Mouse (Mus musculus): Measurements from ENCODE around the gene Arl3. TPM values are rescaled to one million over a fixed set of nuclear protein-coding genes. Genes with fewer than 3 reads are reported as not detected.

Arl3 gene
- polyA plus RNA-seq, 1 experiment from 2014 or later, result 72.5 TPM

DNA sequence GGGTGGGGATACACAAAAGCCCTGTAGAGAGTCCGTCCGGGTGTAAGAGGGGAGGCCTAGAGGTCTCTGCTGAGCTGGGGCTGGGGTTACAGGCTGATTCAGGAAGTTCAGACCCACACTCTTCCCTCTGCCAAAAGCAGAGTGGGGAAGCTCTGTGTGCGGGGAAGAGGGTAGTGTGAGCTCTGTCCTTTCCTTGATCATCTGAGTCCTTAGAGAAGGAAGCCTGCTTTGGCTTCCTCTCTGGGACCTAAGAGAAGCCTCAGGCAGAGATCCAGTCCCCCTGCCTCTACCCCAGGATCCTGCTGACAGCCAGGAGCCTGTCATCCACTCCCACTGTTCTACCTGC, 66.7 kb downstream of the Arl3 start:
- Histone ChIP-seq H3K4me2 (ENCODE audit: low read length) (peak overlapping the region; percentile 92), H3K36me3 (ENCODE audit: control insufficient read depth, insufficient read depth, low read length) (peaks cover 61% of the 10 kb centered on the region), H3K9me3 (ENCODE audit: control insufficient read depth, low read length) (no peaks in the 10 kb centered on the region), H3K27ac (replicated peaks in 1 of 2; ENCODE audit: control insufficient read depth in 1 of 2, insufficient read depth in 1 of 2, low read depth in 2 of 2, low read length in 2 of 2) (0 out of 4 replicates have a peak overlapping the region, but pooled peaks of 1 of the 2 experiments have one; percentile 100), H3K4me3 (ENCODE audit: control insufficient read depth in 1 of 2, insufficient read depth in 1 of 2, low read depth in 1 of 2, low read length in 2 of 2) (peak overlapping the region in 1 of 2 experiments; percentile 97; a peak in 1 of 4 replicates), H3K9ac (ENCODE audit: low read length) (peak overlapping the region; percentile 98), H3K4me1 (ENCODE audit: control insufficient read depth in 2 of 2, insufficient read depth in 2 of 2, low read length in 2 of 2) (peaks cover 46 to 69% of the 10 kb centered on the region in 2 experiments), H3K27me3 (ENCODE audit: control insufficient read depth, insufficient read depth, low read length) (no peaks in the 10 kb centered on the region)
- WGBS, result 58% methylated on average over 3 of the region's 3 CpGs
- ATAC-seq (ENCODE audit: insufficient number of reproducible peaks, insufficient read depth, low FRiP score, low read depth), result no peak

DNA sequence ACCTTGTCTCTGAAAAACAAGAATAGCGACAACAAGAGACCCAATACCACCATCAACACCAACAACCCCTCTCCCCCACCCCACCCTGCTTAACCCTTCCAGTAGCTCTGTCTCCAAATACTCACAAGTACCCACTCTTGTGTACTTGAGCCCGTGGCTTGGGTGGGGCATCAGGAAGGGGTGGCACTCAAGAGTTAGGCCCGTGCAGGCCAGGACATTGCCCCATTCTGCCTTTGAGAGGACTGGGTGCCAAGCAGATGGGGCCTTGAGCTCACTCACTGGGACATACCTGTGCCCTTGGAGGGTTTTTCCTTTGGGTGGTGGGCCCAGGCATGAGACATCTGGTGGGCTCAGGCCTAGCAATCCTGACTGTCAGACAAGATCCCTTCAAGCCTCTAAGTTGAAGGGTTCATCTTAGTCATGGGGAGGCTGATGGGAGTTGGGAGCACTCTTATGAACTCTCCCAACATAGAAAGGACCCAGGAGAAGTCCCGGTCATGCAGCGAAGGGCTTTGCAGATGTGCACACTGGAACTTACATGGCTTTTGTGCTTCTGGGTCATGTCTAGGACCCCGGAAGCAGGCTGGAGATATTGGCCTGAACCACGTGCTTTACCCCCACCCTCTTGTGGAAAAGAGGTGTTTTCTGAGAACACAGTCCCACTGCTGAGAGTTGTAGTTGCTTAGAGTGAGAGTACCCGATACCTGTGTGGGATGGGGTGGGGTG, 67.2 kb downstream of the Arl3 start:
- H3K4me2 ChIP-seq (ENCODE audit: low read length), result peak overlapping the region; percentile 92

GRCm38 (mm10) chr19:46504822-46505417, 68.1 kb downstream of the Arl3 start:
- H3K36me3 ChIP-seq (ENCODE audit: control insufficient read depth, insufficient read depth, low read length), result peaks cover 51% of the 10 kb centered on the region
- peak overlapping the region; percentile 92 for H3K4me2 ChIP-seq (ENCODE audit: low read length)
- WGBS, result 22% methylated on average over 9 of the region's 9 CpGs
- peak overlapping the region; percentile 98 for H3K9ac ChIP-seq (ENCODE audit: low read length)
- peak overlapping the region; percentile 100 for H3K27ac ChIP-seq (replicated peaks in 1 of 2; ENCODE audit: control insufficient read depth in 1 of 2, insufficient read depth in 1 of 2, low read depth in 2 of 2, low read length in 2 of 2)
- H3K27me3 ChIP-seq (ENCODE audit: control insufficient read depth, insufficient read depth, low read length), result no peaks in the 10 kb centered on the region
- no peak for ATAC-seq (ENCODE audit: insufficient number of reproducible peaks, insufficient read depth, low FRiP score, low read depth)
- H3K4me1 ChIP-seq (ENCODE audit: control insufficient read depth in 2 of 2, insufficient read depth in 2 of 2, low read length in 2 of 2), result peaks cover 40 to 56% of the 10 kb centered on the region in 2 experiments
- no peaks in the 10 kb centered on the region for H3K9me3 ChIP-seq (ENCODE audit: control insufficient read depth, low read length)
- peak overlapping the region; percentile 76 to 97 for H3K4me3 ChIP-seq (ENCODE audit: control insufficient read depth in 1 of 2, insufficient read depth in 1 of 2, low read depth in 1 of 2, low read length in 2 of 2)

More for the DNA sequence above, 67.2 kb downstream of the Arl3 start:
- H3K27ac ChIP-seq (replicated peaks in 1 of 2; ENCODE audit: control insufficient read depth in 1 of 2, insufficient read depth in 1 of 2, low read depth in 2 of 2, low read length in 2 of 2), result peak overlapping the region in 1 of 2 experiments; percentile 100; a peak in 3 of 4 replicates
- peak overlapping the region in 1 of 2 experiments; percentile 97; a peak in 2 of 4 replicates for H3K4me3 ChIP-seq (ENCODE audit: control insufficient read depth in 1 of 2, insufficient read depth in 1 of 2, low read depth in 1 of 2, low read length in 2 of 2)
- no peaks in the 10 kb centered on the region for H3K27me3 ChIP-seq (ENCODE audit: control insufficient read depth, insufficient read depth, low read length)
- no peaks in the 10 kb centered on the region for H3K9me3 ChIP-seq (ENCODE audit: control insufficient read depth, low read length)
- H3K36me3 ChIP-seq (ENCODE audit: control insufficient read depth, insufficient read depth, low read length), result peaks cover 56% of the 10 kb centered on the region
- no peak for ATAC-seq (ENCODE audit: insufficient number of reproducible peaks, insufficient read depth, low FRiP score, low read depth)
- peaks cover 44 to 65% of the 10 kb centered on the region in 2 experiments for H3K4me1 ChIP-seq (ENCODE audit: control insufficient read depth in 2 of 2, insufficient read depth in 2 of 2, low read length in 2 of 2)
- H3K9ac ChIP-seq (ENCODE audit: low read length), result peak overlapping the region; percentile 98
- WGBS, result 68% methylated on average over 8 of the region's 8 CpGs

- Histone ChIP-seq H3K27ac (replicated peaks in 1 of 2; ENCODE audit: control insufficient read depth in 1 of 2, insufficient read depth in 1 of 2, low read depth in 2 of 2, low read length in 2 of 2) (peak overlapping the region; percentile 100), H3K9me3 (ENCODE audit: control insufficient read depth, low read length) (no peaks in the 10 kb centered on the region), H3K4me3 (ENCODE audit: control insufficient read depth in 1 of 2, insufficient read depth in 1 of 2, low read depth in 1 of 2, low read length in 2 of 2) (peak overlapping the region; percentile 76 to 97), H3K27me3 (ENCODE audit: control insufficient read depth, insufficient read depth, low read length) (no peaks in the 10 kb centered on the region), H3K9ac (ENCODE audit: low read length) (peak overlapping the region; percentile 98), H3K36me3 (ENCODE audit: control insufficient read depth, insufficient read depth, low read length) (peaks cover 45% of the 10 kb centered on the region), H3K4me1 (ENCODE audit: control insufficient read depth in 2 of 2, insufficient read depth in 2 of 2, low read length in 2 of 2) (peaks cover 39 to 48% of the 10 kb centered on the region in 2 experiments), H3K4me2 (ENCODE audit: low read length) (peak overlapping the region; percentile 92)
- WGBS, result 1% methylated on average over 4 of the region's 4 CpGs
- ATAC-seq (ENCODE audit: insufficient number of reproducible peaks, insufficient read depth, low FRiP score, low read depth), result no peak; the same call in 1 of the 2 replicates
Measured at GRCm38 (mm10) chr19:46504085-46504552, 68.9 kb downstream of the Arl3 start.

- WGBS, result under 1% methylated on average over 21 of the region's 21 CpGs
- H3K4me3 ChIP-seq (ENCODE audit: control insufficient read depth in 1 of 2, insufficient read depth in 1 of 2, low read depth in 1 of 2, low read length in 2 of 2), result peak overlapping the region; percentile 76 to 97
- H3K27ac ChIP-seq (replicated peaks in 1 of 2; ENCODE audit: control insufficient read depth in 1 of 2, insufficient read depth in 1 of 2, low read depth in 2 of 2, low read length in 2 of 2), result peak overlapping the region; percentile 100
- peaks cover 34 to 42% of the 10 kb centered on the region in 2 experiments for H3K4me1 ChIP-seq (ENCODE audit: control insufficient read depth in 2 of 2, insufficient read depth in 2 of 2, low read length in 2 of 2)
- peak overlapping the region; percentile 98 for H3K9ac ChIP-seq (ENCODE audit: low read length)
- H3K27me3 ChIP-seq (ENCODE audit: control insufficient read depth, insufficient read depth, low read length), result no peaks in the 10 kb centered on the region
- peaks cover 39% of the 10 kb centered on the region for H3K36me3 ChIP-seq (ENCODE audit: control insufficient read depth, insufficient read depth, low read length)
- peak overlapping the region; percentile 92 for H3K4me2 ChIP-seq (ENCODE audit: low read length)
- H3K9me3 ChIP-seq (ENCODE audit: control insufficient read depth, low read length), result no peaks in the 10 kb centered on the region
- peak; percentile 19 for ATAC-seq (ENCODE audit: insufficient number of reproducible peaks, insufficient read depth, low FRiP score, low read depth)
Measured at GRCm38 (mm10) chr19:46503351-46504084, 69.5 kb downstream of the Arl3 start.

DNA sequence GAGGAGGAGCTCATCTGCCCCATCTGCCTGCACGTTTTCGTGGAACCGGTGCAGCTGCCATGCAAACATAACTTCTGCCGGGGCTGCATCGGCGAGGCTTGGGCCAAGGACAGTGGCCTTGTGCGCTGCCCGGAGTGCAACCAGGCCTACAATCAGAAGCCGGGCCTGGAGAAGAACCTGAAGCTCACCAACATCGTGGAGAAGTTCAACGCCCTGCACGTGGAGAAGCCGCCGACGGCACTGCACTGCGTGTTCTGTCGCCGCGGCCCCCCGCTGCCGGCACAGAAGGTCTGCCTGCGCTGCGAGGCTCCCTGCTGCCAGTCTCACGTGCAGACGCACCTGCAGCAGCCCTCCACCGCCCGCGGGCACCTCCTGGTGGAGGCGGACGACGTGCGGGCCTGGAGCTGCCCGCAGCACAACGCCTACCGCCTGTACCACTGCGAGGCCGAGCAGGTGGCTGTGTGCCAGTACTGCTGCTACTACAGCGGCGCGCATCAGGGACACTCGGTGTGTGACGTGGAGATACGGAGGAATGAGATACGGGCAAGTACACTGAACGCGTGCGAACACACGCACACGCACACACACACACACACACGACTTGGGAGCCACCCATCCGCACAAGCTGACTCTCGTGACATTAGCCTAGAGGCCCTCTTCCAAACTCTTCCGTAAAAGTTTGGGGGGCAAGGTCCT, 70.4 kb downstream of the Arl3 start:
- WGBS, result under 1% methylated on average over 52 of the region's 53 CpGs
- Histone ChIP-seq H3K36me3 (ENCODE audit: control insufficient read depth, insufficient read depth, low read length) (peaks cover 30% of the 10 kb centered on the region), H3K27me3 (ENCODE audit: control insufficient read depth, insufficient read depth, low read length) (no peaks in the 10 kb centered on the region), H3K4me2 (ENCODE audit: low read length) (peak overlapping the region; percentile 92), H3K27ac (replicated peaks in 1 of 2; ENCODE audit: control insufficient read depth in 1 of 2, insufficient read depth in 1 of 2, low read depth in 2 of 2, low read length in 2 of 2) (peak overlapping the region; percentile 100), H3K9ac (ENCODE audit: low read length) (peak overlapping the region; percentile 98), H3K4me1 (ENCODE audit: control insufficient read depth in 2 of 2, insufficient read depth in 2 of 2, low read length in 2 of 2) (peaks cover 25 to 33% of the 10 kb centered on the region in 2 experiments), H3K9me3 (ENCODE audit: control insufficient read depth, low read length) (no peaks in the 10 kb centered on the region), H3K4me3 (ENCODE audit: control insufficient read depth in 1 of 2, insufficient read depth in 1 of 2, low read depth in 1 of 2, low read length in 2 of 2) (peak overlapping the region; percentile 76 to 97)
- 0 out of 2 replicates have a peak, but pooled peaks have one; percentile 5 for ATAC-seq (ENCODE audit: insufficient number of reproducible peaks, insufficient read depth, low FRiP score, low read depth)

- WGBS, result under 1% methylated on average over 45 of the region's 46 CpGs
Measured at GRCm38 (mm10) chr19:46502069-46502455, 70.9 kb downstream of the Arl3 start.

More at GRCm38 (mm10) chr19:46502069-46502455, 70.9 kb downstream of the Arl3 start:
- peaks cover 24% of the 10 kb centered on the region for H3K36me3 ChIP-seq (ENCODE audit: control insufficient read depth, insufficient read depth, low read length)
- H3K4me1 ChIP-seq (ENCODE audit: control insufficient read depth in 2 of 2, insufficient read depth in 2 of 2, low read length in 2 of 2), result peaks cover 20 to 27% of the 10 kb centered on the region in 2 experiments
- no peaks in the 10 kb centered on the region for H3K9me3 ChIP-seq (ENCODE audit: control insufficient read depth, low read length)
- no peak for ATAC-seq (ENCODE audit: insufficient number of reproducible peaks, insufficient read depth, low FRiP score, low read depth)
- H3K27me3 ChIP-seq (ENCODE audit: control insufficient read depth, insufficient read depth, low read length), result no peaks in the 10 kb centered on the region
- H3K9ac ChIP-seq (ENCODE audit: low read length), result peak overlapping the region; percentile 98
- H3K4me3 ChIP-seq (ENCODE audit: control insufficient read depth in 1 of 2, insufficient read depth in 1 of 2, low read depth in 1 of 2, low read length in 2 of 2), result peak overlapping the region; percentile 76 to 97
- peak overlapping the region; percentile 92 for H3K4me2 ChIP-seq (ENCODE audit: low read length)
- peak overlapping the region; percentile 100 for H3K27ac ChIP-seq (replicated peaks in 1 of 2; ENCODE audit: control insufficient read depth in 1 of 2, insufficient read depth in 1 of 2, low read depth in 2 of 2, low read length in 2 of 2)

All from heart, embryonic 14.5 days (tissue).